Mouse (Mus musculus): ENCODE measurements at regions not wholly inside any gene's neighbourhood (a gene's known extent, or its start where the extent isn't known, plus 50 kb on each side); places are given as distances from the start of the nearest gene placed in this dataset.

DNA sequence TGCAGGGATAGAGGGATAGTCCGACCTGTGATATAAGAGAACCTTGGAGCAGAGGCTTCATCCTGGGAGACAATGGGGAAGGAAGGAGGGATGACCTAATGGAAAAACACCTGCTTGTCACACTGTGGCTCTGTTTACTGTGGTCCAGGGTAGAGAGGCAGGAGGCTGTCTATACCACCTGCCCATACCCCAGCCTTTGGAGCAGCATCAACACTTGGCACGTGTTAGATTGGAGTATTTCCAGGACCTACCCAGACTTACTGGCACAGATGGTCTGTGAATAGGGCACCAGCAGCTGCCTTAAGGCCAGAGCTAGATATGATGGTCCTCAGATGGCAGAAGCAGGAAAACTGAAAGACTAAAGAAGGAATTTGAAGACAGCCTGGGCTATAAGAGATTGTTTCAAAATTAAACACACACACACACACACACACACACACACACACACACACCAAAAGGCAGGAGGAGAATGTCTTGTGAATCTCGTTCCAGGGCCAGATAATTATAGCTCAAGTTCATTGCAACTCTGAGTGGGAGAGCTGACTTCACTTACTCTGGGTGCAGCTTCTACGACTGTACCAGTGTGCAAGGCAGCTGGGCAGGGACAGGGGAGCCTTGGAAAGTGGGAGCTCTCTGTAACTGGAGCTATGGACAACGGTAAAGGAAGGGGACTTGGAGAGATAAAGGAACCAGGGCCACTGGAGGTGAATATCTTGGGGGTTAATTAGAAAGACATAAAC lies 227.8 kb upstream of the Sdk2 start:
- TF ChIP-seq CTCF (IDR thresholded peaks at IDR 0.05; ENCODE audit: extremely low read depth, insufficient read depth, low read length) = no peak
- TF ChIP-seq POLR2A (IDR thresholded peaks at IDR 0.05; ENCODE audit: extremely low read depth, insufficient read depth, low read length) = no peak
